Mouse (Mus musculus) kidney, adult 10 weeks (tissue): ENCODE measurements around the gene Cd1d1. TPM values are rescaled to one million over a fixed set of nuclear protein-coding genes. Genes with fewer than 3 reads are reported as not detected.

Experiments
- polyA plus RNA-seq: library from polyadenylated mRNA; stranded (reverse); fragments of 350-450 nt; fragmentation: Illumina TruSeq; extraction: RNeasy Lipid Tissue Mini Kit (QIAGEN cat#74804); gene quantifications from one replicate; pipeline ENCODE4 v1.2.3, GENCODE M21; 2014; ENCODE audit warnings: low read depth, low replicate concordance

The Cd1d1 gene
- polyA plus RNA-seq, result 5.8 TPM

GRCm38 (mm10) chr3:86999415-86999740 lies at the start of gene Cd1d1:
Gene Cd1d1 (minus strand): TSS chr3:86999441.

Other genes starting within 250 kb of the Cd1d1 start
- gene Dclk2, start 78.6 kb downstream of the Cd1d1 start, polyA plus RNA-seq, result 1.1 TPM
- 3.5 TPM for gene Kirrel, start 175.3 kb upstream of the Cd1d1 start, polyA plus RNA-seq